Mouse (Mus musculus) bone marrow macrophage, adult 2 months (primary cell): ENCODE results near the gene Thumpd3.

ENCODE experiments used
- CTCF ChIP-seq: IDR thresholded peaks from 2 replicates; pipeline ENCODE4 v1.5.1; 2012; ENCODE audit warnings: low read depth, mild to moderate bottlenecking, low read length, moderate library complexity
- POLR2A ChIP-seq: IDR thresholded peaks from 2 replicates; pipeline ENCODE4 v1.6.1; 2012; ENCODE audit warnings: mild to moderate bottlenecking, low read depth, low read length, borderline replicate concordance

DNA sequence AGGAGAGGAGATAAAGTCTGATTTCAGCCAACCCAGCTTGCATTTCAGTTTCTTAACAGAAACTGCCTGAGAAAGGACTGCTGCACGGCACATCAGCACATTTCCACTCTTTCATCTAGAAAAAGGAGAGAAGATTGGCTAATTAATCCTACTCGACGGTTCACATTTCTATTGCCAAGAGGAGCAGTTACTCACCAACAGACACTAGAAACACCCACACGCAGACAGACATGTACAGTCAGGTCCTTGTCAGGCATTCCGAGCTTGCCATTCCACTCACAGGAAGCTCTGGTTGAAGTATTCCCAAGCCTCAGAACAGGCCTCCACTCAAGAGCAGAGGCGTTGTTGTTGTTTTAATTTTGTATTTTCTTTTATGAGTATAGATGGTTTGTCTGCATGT lies 11.6 kb upstream of the Thumpd3 start:
- TF ChIP-seq POLR2A, result no peak
- no peak for TF ChIP-seq CTCF
